Mouse (Mus musculus): Measurements from ENCODE around the gene Gbx1. TPM values are rescaled to one million over a fixed set of nuclear protein-coding genes. Genes with fewer than 3 reads are reported as not detected.

Gbx1 gene
- not detected for polyA plus RNA-seq (2015; fragmentation: Illumina TruSeq; extraction: RNeasy Lipid Tissue Mini Kit (QIAGEN cat#74804); ENCODE audit: insufficient read depth, low read depth, low replicate concordance)

GRCm38 (mm10) chr5:24526889-24527230 lies at the start of gene Gbx1:
TSS of gene Gbx1 (minus strand) at chr5:24527202.

DNA sequence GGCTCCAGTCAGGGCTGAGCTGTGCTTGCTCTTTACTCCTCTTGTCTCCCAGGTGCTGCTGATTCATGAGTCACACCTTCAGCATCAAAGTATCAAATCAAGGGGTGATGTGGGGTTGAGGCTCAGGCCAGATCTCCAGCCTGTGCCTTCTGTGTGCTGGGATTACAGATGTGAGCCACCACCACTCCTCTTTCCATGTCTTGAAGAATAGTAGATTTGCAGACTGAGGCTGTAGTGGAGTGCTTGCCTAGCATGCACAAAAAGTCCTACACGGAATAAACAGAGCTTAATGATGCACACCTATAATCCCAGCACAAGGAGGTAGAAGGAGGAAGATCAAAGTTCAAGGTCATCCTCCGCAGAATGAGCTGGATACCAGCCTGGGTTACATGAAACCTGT lies 29.7 kb upstream of the Gbx1 start, which contains the start of gene 4931409K22Rik:
Gene 4931409K22Rik, minus strand, starts transcription at position 101 of the 400 bp plus-strand sequence.

GRCm38 (mm10) chr5:24540387-24541143 lies 13.6 kb upstream of the Gbx1 start, which contains the start of gene Asb10:
TSS of gene Asb10 (minus strand) at chr5:24540978.

Other genes with a start within 250 kb of the Gbx1 start
- 4.4 TPM for gene Kcnh2, start 175.6 kb downstream of the Gbx1 start, polyA plus RNA-seq (2015; fragmentation: Illumina TruSeq; extraction: RNeasy Lipid Tissue Mini Kit (QIAGEN cat#74804); ENCODE audit: insufficient read depth, low read depth, low replicate concordance)
- gene Nos3, start 162.4 kb downstream of the Gbx1 start, polyA plus RNA-seq (2015; fragmentation: Illumina TruSeq; extraction: RNeasy Lipid Tissue Mini Kit (QIAGEN cat#74804); ENCODE audit: insufficient read depth, low read depth, low replicate concordance) = 6.1 TPM
- 0.92 TPM for gene Atg9b, start 135.1 kb downstream of the Gbx1 start, polyA plus RNA-seq (2015; fragmentation: Illumina TruSeq; extraction: RNeasy Lipid Tissue Mini Kit (QIAGEN cat#74804); ENCODE audit: insufficient read depth, low read depth, low replicate concordance)
- gene Abcb8, start 133.5 kb downstream of the Gbx1 start, polyA plus RNA-seq (2015; fragmentation: Illumina TruSeq; extraction: RNeasy Lipid Tissue Mini Kit (QIAGEN cat#74804); ENCODE audit: insufficient read depth, low read depth, low replicate concordance) = 16.3 TPM
- not detected for gene Asic3, start 113.8 kb downstream of the Gbx1 start, polyA plus RNA-seq (2015; fragmentation: Illumina TruSeq; extraction: RNeasy Lipid Tissue Mini Kit (QIAGEN cat#74804); ENCODE audit: insufficient read depth, low read depth, low replicate concordance)
- 16.5 TPM for gene Cdk5, start 103.7 kb downstream of the Gbx1 start, polyA plus RNA-seq (2015; fragmentation: Illumina TruSeq; extraction: RNeasy Lipid Tissue Mini Kit (QIAGEN cat#74804); ENCODE audit: insufficient read depth, low read depth, low replicate concordance)
- 26.8 TPM for gene Slc4a2, start 103.4 kb downstream of the Gbx1 start, polyA plus RNA-seq (2015; fragmentation: Illumina TruSeq; extraction: RNeasy Lipid Tissue Mini Kit (QIAGEN cat#74804); ENCODE audit: insufficient read depth, low read depth, low replicate concordance)
- gene Fastk, start 81.9 kb downstream of the Gbx1 start, polyA plus RNA-seq (2015; fragmentation: Illumina TruSeq; extraction: RNeasy Lipid Tissue Mini Kit (QIAGEN cat#74804); ENCODE audit: insufficient read depth, low read depth, low replicate concordance) = 66.7 TPM
- gene Tmub1, start 79.3 kb downstream of the Gbx1 start, polyA plus RNA-seq (2015; fragmentation: Illumina TruSeq; extraction: RNeasy Lipid Tissue Mini Kit (QIAGEN cat#74804); ENCODE audit: insufficient read depth, low read depth, low replicate concordance) = 4.4 TPM
- gene Agap3, start 75.0 kb downstream of the Gbx1 start, polyA plus RNA-seq (2015; fragmentation: Illumina TruSeq; extraction: RNeasy Lipid Tissue Mini Kit (QIAGEN cat#74804); ENCODE audit: insufficient read depth, low read depth, low replicate concordance) = 26.5 TPM
- gene Asb10, start 13.8 kb upstream of the Gbx1 start, polyA plus RNA-seq (2015; fragmentation: Illumina TruSeq; extraction: RNeasy Lipid Tissue Mini Kit (QIAGEN cat#74804); ENCODE audit: insufficient read depth, low read depth, low replicate concordance) = not detected
- not detected for gene 4931409K22Rik, start 29.6 kb upstream of the Gbx1 start, polyA plus RNA-seq (2015; fragmentation: Illumina TruSeq; extraction: RNeasy Lipid Tissue Mini Kit (QIAGEN cat#74804); ENCODE audit: insufficient read depth, low read depth, low replicate concordance)
- gene Abcf2, start 50.3 kb upstream of the Gbx1 start, polyA plus RNA-seq (2015; fragmentation: Illumina TruSeq; extraction: RNeasy Lipid Tissue Mini Kit (QIAGEN cat#74804); ENCODE audit: insufficient read depth, low read depth, low replicate concordance) = 8.9 TPM
- 20.5 TPM for gene Chpf2, start 59.5 kb upstream of the Gbx1 start, polyA plus RNA-seq (2015; fragmentation: Illumina TruSeq; extraction: RNeasy Lipid Tissue Mini Kit (QIAGEN cat#74804); ENCODE audit: insufficient read depth, low read depth, low replicate concordance)
- gene Smarcd3, start 97.2 kb upstream of the Gbx1 start, polyA plus RNA-seq (2015; fragmentation: Illumina TruSeq; extraction: RNeasy Lipid Tissue Mini Kit (QIAGEN cat#74804); ENCODE audit: insufficient read depth, low read depth, low replicate concordance) = 5.5 TPM
- gene Nub1, start 158.3 kb upstream of the Gbx1 start, polyA plus RNA-seq (2015; fragmentation: Illumina TruSeq; extraction: RNeasy Lipid Tissue Mini Kit (QIAGEN cat#74804); ENCODE audit: insufficient read depth, low read depth, low replicate concordance) = 11.7 TPM
- gene Wdr86, start 203.5 kb upstream of the Gbx1 start, polyA plus RNA-seq (2015; fragmentation: Illumina TruSeq; extraction: RNeasy Lipid Tissue Mini Kit (QIAGEN cat#74804); ENCODE audit: insufficient read depth, low read depth, low replicate concordance) = 0.65 TPM
- gene Crygn, start 230.8 kb upstream of the Gbx1 start, polyA plus RNA-seq (2015; fragmentation: Illumina TruSeq; extraction: RNeasy Lipid Tissue Mini Kit (QIAGEN cat#74804); ENCODE audit: insufficient read depth, low read depth, low replicate concordance) = not detected